Mouse (Mus musculus) limb, embryonic 13.5 days (tissue): Measurements from ENCODE around the gene Zkscan17. TPM values are rescaled to one million over a fixed set of nuclear protein-coding genes. Genes with fewer than 3 reads are reported as not detected.
A peak's percentile ranks its signal among the peaks of the same experiment; 100 is the strongest.

Experiments
- ATAC-seq: fragments of 200-750 bp; cut with Nextera tagmentation; 2 replicates; pipeline ENCODE4 v1.8.0; 2017; ENCODE audit warnings: low read depth, moderate number of reproducible peaks, moderate TSS enrichment; ENCODE audit not compliant: low FRiP score
- H3K27ac ChIP-seq: fragments of 300-500 bp; sonication (generic); 2 replicates; pipeline ENCODE4 v1.5.1; 2015; ENCODE audit warnings: inconsistent platforms, mild to moderate bottlenecking, moderate library complexity
- H3K27me3 ChIP-seq: fragments of 300-500 bp; sonication (generic); 2 replicates; pipeline ENCODE4 v1.6.1; 2015; ENCODE audit warnings: mild to moderate bottlenecking, inconsistent platforms
- H3K36me3 ChIP-seq: fragments of 300-500 bp; sonication (generic); 2 replicates; pipeline ENCODE4 v1.6.1; 2015; ENCODE audit warnings: inconsistent platforms, mild to moderate bottlenecking, moderate library complexity
- H3K4me1 ChIP-seq: fragments of 300-500 bp; sonication (generic); 2 replicates; pipeline ENCODE4 v1.6.1; 2015; ENCODE audit warnings: inconsistent platforms
- H3K4me2 ChIP-seq: fragments of 300-500 bp; sonication (generic); replicated peaks from 2 replicates; pipeline ENCODE4 v1.6.1; 2015; ENCODE audit warnings: inconsistent platforms, mild to moderate bottlenecking, moderate library complexity
- H3K4me3 ChIP-seq: fragments of 300-500 bp; sonication (generic); 2 replicates; pipeline ENCODE4 v1.5.1; 2015; ENCODE audit warnings: moderate library complexity, mild to moderate bottlenecking, inconsistent platforms
- H3K9ac ChIP-seq: fragments of 300-500 bp; sonication (generic); 2 replicates; pipeline ENCODE4 v1.6.1; 2015; ENCODE audit warnings: mild to moderate bottlenecking, inconsistent platforms
- H3K9me3 ChIP-seq: fragments of 300-500 bp; sonication (generic); 2 replicates; pipeline ENCODE4 v1.6.1; 2016; ENCODE audit warnings: inconsistent platforms
- WGBS: fragments of 180-500 bp; shearing (Covaris S2); methylation state at CpG from one replicate; pipeline ENCODE4 v1.1.7; 2015; 5-methylcytosine and 5-hydroxymethylcytosine counted together
- polyA plus RNA-seq: library from polyadenylated mRNA; unstranded; fragments of >200 nt; fragmentation: Nextera tagmentation; extraction: Ambion mirVana; gene quantifications from 2 replicates; pipeline ENCODE4 v1.2.1, GENCODE M21; 2015

The Zkscan17 gene
- polyA plus RNA-seq, 1 experiment from 2014 or later, result 26.8 TPM

- 6% methylated on average over 2 of the region's 2 CpGs for WGBS
- Histone ChIP-seq H3K9me3 (no peaks in the 10 kb centered on the region), H3K9ac (no peak overlapping the region), H3K27me3 (no peaks in the 10 kb centered on the region), H3K4me1 (no peaks in the 10 kb centered on the region), H3K4me2 (no peak overlapping the region), H3K27ac (no peak overlapping the region), H3K4me3 (no peak overlapping the region), H3K36me3 (peaks cover 36% of the 10 kb centered on the region)
- no peak for ATAC-seq
Observed at GRCm38 (mm10) chr11:59483212-59483611, 43.3 kb downstream of the Zkscan17 start.

DNA sequence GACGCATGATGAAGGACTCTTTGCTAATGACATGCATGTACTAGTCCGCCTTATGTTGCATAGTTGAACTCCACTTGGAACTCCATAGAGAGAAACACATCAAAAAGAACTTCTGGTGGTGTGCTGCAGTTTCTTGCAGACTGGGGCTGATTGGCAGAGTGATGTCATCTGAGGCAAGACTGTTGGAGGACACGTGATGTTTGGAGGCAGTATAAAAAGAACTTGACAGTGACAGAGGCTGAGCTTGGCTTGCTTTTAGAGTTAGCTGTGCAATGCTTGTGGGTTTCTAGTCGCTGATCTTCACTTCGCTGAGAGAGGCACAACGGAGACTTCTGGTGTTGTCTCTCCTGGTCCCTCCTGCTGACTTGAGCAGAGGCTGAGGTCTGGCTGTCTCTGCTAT is 49.3 kb downstream of the Zkscan17 start:
- H3K27ac ChIP-seq, result no peak overlapping the region
- no peak overlapping the region for H3K4me3 ChIP-seq
- no peak for ATAC-seq
- no peak overlapping the region for H3K4me2 ChIP-seq
- H3K4me1 ChIP-seq, result no peaks in the 10 kb centered on the region
- WGBS, result 65% methylated on average over 6 of the region's 6 CpGs
- no peak overlapping the region for H3K9ac ChIP-seq
- H3K27me3 ChIP-seq, result no peaks in the 10 kb centered on the region
- H3K36me3 ChIP-seq, result no peaks in the 10 kb centered on the region
- no peaks in the 10 kb centered on the region for H3K9me3 ChIP-seq

- Histone ChIP-seq H3K27ac (peak within 1 kb of the TSS; percentile 83; the same call in 1 of the 2 replicates), H3K4me1 (peaks cover 12% of the 10 kb centered on the region), H3K9ac (peak within 1 kb of the TSS; percentile 87), H3K27me3 (no peaks in the 10 kb centered on the region), H3K4me2 (peak within 1 kb of the TSS; percentile 88), H3K36me3 (no peaks in the 10 kb centered on the region; the same call in 1 of the 2 replicates), H3K4me3 (peak within 1 kb of the TSS; percentile 81), H3K9me3 (no peaks in the 10 kb centered on the region)
- WGBS, result under 1% methylated on average over 19 of the region's 19 CpGs
- ATAC-seq, result peak; percentile 92
Observed at GRCm38 (mm10) chr11:59472326-59472677, 54.2 kb downstream of the Zkscan17 start, which contains the start of gene Zfp867. TSS of gene Zfp867 (minus strand) at chr11:59472474.

GRCm38 (mm10) chr11:59471413-59472325 is 54.9 kb downstream of the Zkscan17 start:
- Histone ChIP-seq H3K27me3 (no peaks in the 10 kb centered on the region), H3K4me3 (peak overlapping the region; percentile 81), H3K4me2 (peak overlapping the region; percentile 88), H3K9ac (peak overlapping the region; percentile 87), H3K27ac (peak overlapping the region; percentile 83; the same call in 1 of the 2 replicates), H3K36me3 (peaks cover 6% of the 10 kb centered on the region), H3K9me3 (0 out of 2 replicates have a peak, but pooled peaks cover under 1% of the 10 kb centered on the region), H3K4me1 (peaks cover 12% of the 10 kb centered on the region)
- peak; percentile 46; the same call in 1 of the 2 replicates for ATAC-seq
- WGBS, result 4% methylated on average over 37 of the region's 37 CpGs

DNA sequence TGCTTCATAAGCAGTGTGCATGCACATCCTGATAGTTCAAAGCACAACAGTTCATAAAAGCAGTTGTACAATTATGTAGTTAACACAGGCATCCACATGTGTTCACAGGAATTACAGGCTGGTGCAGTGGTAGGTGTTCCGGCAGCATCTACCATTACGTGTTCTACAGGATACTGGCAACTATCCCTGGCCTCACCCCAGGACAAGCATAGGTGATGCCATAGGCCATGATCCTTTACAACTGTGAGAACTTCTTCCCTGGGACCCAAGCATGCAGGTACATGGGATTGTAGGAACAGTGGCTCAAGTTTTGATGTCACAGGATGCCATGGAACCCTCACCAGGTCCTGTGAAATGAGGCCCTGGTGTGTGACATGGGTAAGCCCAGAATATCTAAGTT is 66.1 kb downstream of the Zkscan17 start:
- Histone ChIP-seq H3K4me2 (no peak overlapping the region), H3K27me3 (no peaks in the 10 kb centered on the region), H3K36me3 (peaks cover 88% of the 10 kb centered on the region), H3K4me1 (peaks cover 12% of the 10 kb centered on the region), H3K4me3 (no peak overlapping the region), H3K27ac (no peak overlapping the region), H3K9me3 (peaks cover 24% of the 10 kb centered on the region), H3K9ac (no peak overlapping the region)
- 95% methylated on average over 2 of the region's 2 CpGs for WGBS
- no peak for ATAC-seq

DNA sequence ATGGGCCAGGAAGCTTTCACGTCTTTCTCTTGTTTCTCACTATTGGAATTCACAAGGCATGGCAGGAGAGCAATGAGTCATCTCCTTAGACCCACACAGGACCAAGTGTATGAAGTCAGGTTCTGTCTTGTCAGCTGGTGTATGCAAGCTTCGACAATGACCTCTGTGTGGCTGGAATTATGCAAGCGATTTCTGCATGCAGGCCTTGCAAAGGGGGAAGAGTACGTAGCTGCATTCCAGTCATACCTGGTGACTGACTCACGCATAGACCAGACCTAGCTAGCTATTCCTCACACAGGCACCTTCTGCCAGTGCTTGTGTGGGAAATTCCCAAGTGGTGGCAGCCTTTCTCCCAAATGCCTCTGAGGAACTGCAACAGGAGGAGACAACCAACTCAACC is 67.6 kb downstream of the Zkscan17 start:
- Histone ChIP-seq H3K4me1 (peaks cover 12% of the 10 kb centered on the region), H3K4me3 (no peak overlapping the region), H3K36me3 (peaks cover 88% of the 10 kb centered on the region), H3K27ac (0 out of 2 replicates have a peak overlapping the region, but pooled peaks have one; percentile 33), H3K27me3 (no peaks in the 10 kb centered on the region), H3K9ac (no peak overlapping the region), H3K9me3 (peaks cover 19% of the 10 kb centered on the region), H3K4me2 (no peak overlapping the region)
- ATAC-seq, result peak; percentile 76
- 34% methylated on average over 5 of the region's 5 CpGs for WGBS

GRCm38 (mm10) chr11:59456891-59457290 is 69.7 kb downstream of the Zkscan17 start:
- no peak overlapping the region for H3K4me2 ChIP-seq
- H3K36me3 ChIP-seq, result peaks cover 86% of the 10 kb centered on the region
- H3K9me3 ChIP-seq, result no peaks in the 10 kb centered on the region
- 88% methylated on average over 2 of the region's 2 CpGs for WGBS
- H3K27ac ChIP-seq, result no peak overlapping the region
- no peak overlapping the region for H3K4me3 ChIP-seq
- H3K9ac ChIP-seq, result no peak overlapping the region
- peaks cover 12% of the 10 kb centered on the region for H3K4me1 ChIP-seq
- no peak for ATAC-seq
- no peaks in the 10 kb centered on the region for H3K27me3 ChIP-seq

DNA sequence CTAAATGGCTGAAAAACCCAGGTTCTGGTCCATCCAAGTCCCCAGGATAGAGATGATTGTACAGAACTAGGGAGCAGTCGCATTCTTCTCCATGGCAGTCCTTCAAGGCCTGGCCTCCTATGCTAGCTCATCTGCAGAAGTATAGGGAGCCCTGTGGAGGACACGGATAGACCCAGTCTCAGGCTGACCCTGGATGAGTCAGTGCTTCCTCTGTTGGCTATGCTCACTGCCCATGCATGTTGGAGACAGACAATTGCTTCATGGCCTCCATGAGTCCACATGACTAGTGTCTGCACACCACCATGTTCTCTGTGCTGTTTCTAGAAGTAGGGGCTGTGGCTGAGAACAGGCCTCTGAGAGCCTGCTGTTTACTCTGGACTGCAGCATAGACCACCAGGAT is 70.2 kb downstream of the Zkscan17 start:
- Histone ChIP-seq H3K9me3 (no peaks in the 10 kb centered on the region), H3K9ac (no peak overlapping the region), H3K4me2 (no peak overlapping the region), H3K27me3 (no peaks in the 10 kb centered on the region), H3K36me3 (peaks cover 87% of the 10 kb centered on the region), H3K4me3 (no peak overlapping the region), H3K27ac (no peak overlapping the region), H3K4me1 (peaks cover 18% of the 10 kb centered on the region)
- no peak for ATAC-seq
- 88% methylated on average over 2 of the region's 2 CpGs for WGBS

GRCm38 (mm10) chr11:59451086-59451485 is 75.5 kb downstream of the Zkscan17 start, which contains the start of gene Snap47:
TSS of gene Snap47 (minus strand) at chr11:59451186.
- H3K4me3 ChIP-seq, result peak within 1 kb of the TSS; percentile 84
- H3K27ac ChIP-seq, result peak within 1 kb of the TSS; percentile 87
- peak within 1 kb of the TSS; percentile 88 for H3K9ac ChIP-seq
- 81% methylated on average over 4 of the region's 4 CpGs for WGBS
- no peaks in the 10 kb centered on the region for H3K27me3 ChIP-seq
- H3K36me3 ChIP-seq, result peaks cover 45% of the 10 kb centered on the region
- H3K4me1 ChIP-seq, result peaks cover 31% of the 10 kb centered on the region
- H3K9me3 ChIP-seq, result no peaks in the 10 kb centered on the region
- no peak for ATAC-seq
- H3K4me2 ChIP-seq, result peak within 1 kb of the TSS; percentile 91

DNA sequence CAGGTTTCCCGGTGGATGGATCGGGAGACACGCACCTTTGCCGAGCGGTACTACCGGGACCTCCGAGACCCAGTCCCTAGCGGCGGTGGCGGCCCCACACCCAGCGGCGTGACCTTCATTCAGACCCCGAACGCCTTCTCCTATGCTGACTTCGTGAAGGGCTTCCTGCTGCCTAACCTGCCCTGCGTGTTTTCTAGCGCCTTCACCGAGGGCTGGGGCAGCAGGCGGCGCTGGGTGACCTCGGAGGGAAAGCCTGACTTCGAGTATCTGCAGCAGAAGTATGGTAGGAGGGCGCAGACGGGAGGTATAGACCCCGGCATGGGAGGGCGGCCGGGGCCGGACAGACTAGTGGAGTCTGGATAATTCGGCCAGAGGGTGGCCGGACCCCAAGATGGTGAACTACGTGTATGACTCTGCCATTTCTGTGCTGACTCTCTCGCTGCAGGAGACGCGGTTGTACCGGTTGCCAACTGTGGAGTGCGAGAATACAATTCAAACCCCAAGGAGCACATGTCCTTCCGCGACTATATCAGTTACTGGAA is 76.2 kb downstream of the Zkscan17 start:
- peaks cover 41% of the 10 kb centered on the region for H3K36me3 ChIP-seq
- H3K27me3 ChIP-seq, result no peaks in the 10 kb centered on the region
- H3K4me2 ChIP-seq, result peak overlapping the region; percentile 91
- peak; percentile 76 for ATAC-seq
- no peaks in the 10 kb centered on the region for H3K9me3 ChIP-seq
- 0% methylated on average over 38 of the region's 38 CpGs for WGBS
- peak overlapping the region; percentile 88 for H3K9ac ChIP-seq
- peak overlapping the region; percentile 87 for H3K27ac ChIP-seq
- H3K4me1 ChIP-seq, result peaks cover 31% of the 10 kb centered on the region
- H3K4me3 ChIP-seq, result peak overlapping the region; percentile 84

- Histone ChIP-seq H3K4me1 (peaks cover 31% of the 10 kb centered on the region), H3K4me2 (peak within 1 kb of the TSS; percentile 91), H3K27ac (peak within 1 kb of the TSS; percentile 87), H3K9ac (peak within 1 kb of the TSS; percentile 88), H3K9me3 (no peaks in the 10 kb centered on the region), H3K27me3 (no peaks in the 10 kb centered on the region), H3K4me3 (peak within 1 kb of the TSS; percentile 84), H3K36me3 (peaks cover 39% of the 10 kb centered on the region)
- under 1% methylated on average over 36 of the region's 40 CpGs for WGBS
- ATAC-seq, result peak; percentile 95
Observed at GRCm38 (mm10) chr11:59449741-59450229, 76.8 kb downstream of the Zkscan17 start, which contains the start of gene Jmjd4. TSS of gene Jmjd4 (plus strand) at chr11:59450045.

DNA sequence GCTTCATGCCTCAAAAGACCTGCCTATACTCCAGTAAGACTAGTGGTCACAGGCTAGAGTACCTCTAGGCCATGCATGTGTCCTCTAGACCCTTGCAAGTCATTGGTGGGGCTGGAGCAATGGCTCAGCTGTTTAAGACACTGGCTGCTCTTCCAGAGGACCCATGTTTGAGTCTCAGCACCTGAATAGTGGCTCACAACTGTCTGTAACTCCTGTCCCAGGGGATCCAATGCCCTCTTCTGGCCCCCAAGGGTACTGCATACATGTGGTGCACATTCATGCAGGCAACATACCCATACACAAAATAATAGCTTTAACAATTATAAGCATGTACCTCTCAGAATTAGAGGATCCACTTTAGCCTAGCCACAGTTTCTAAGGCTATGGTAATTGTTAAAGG is 83.4 kb downstream of the Zkscan17 start:
- no peaks in the 10 kb centered on the region for H3K27me3 ChIP-seq
- peaks cover 4% of the 10 kb centered on the region for H3K4me1 ChIP-seq
- H3K4me2 ChIP-seq, result no peak overlapping the region
- H3K4me3 ChIP-seq, result no peak overlapping the region
- no peak overlapping the region for H3K9ac ChIP-seq
- H3K9me3 ChIP-seq, result no peaks in the 10 kb centered on the region
- no peak overlapping the region for H3K27ac ChIP-seq
- no peak for ATAC-seq
- peaks cover 46% of the 10 kb centered on the region for H3K36me3 ChIP-seq
